Mouse (Mus musculus) thymus, adult 2 months (tissue): Measurements from ENCODE around the gene Pnmal1. TPM values are rescaled to one million over a fixed set of nuclear protein-coding genes. Genes with fewer than 3 reads are reported as not detected.

Source experiments
- DNase-seq: peaks from one replicate; pipeline ENCODE4 v3.0.0; 2021
- H3K27ac ChIP-seq: fragments of 200-500 bp; 2 replicates; pipeline ENCODE4 v1.5.1; 2012; ENCODE audit warnings: low read length, control low read depth; ENCODE audit not compliant: control insufficient read depth, insufficient read depth
- H3K27me3 ChIP-seq: fragments of 200-500 bp; 2 replicates; pipeline ENCODE4 v1.6.1; 2012; ENCODE audit warnings: mild to moderate bottlenecking, low read length, moderate library complexity, mixed read lengths; ENCODE audit not compliant: control insufficient read depth, insufficient read depth
- H3K36me3 ChIP-seq: fragments of 200-500 bp; 2 replicates; pipeline ENCODE4 v1.6.1; 2012; ENCODE audit warnings: mild to moderate bottlenecking, low read length, moderate library complexity; ENCODE audit not compliant: control insufficient read depth, insufficient read depth
- H3K4me1 ChIP-seq: fragments of 200-500 bp; replicated peaks from 2 replicates; pipeline ENCODE4 v1.6.1; 2012; ENCODE audit warnings: low read length; ENCODE audit not compliant: control insufficient read depth, insufficient read depth
- H3K4me3 ChIP-seq: fragments of 200-500 bp; 2 replicates; pipeline ENCODE4 v1.5.1; 2012; ENCODE audit warnings: mild to moderate bottlenecking, low read length, control low read depth, moderate library complexity; ENCODE audit not compliant: control insufficient read depth, insufficient read depth
- CTCF ChIP-seq: fragments of 200-500 bp; IDR thresholded peaks from 2 replicates; pipeline ENCODE4 v1.5.1; 2012; ENCODE audit warnings: mild to moderate bottlenecking, control low read depth, low read length, moderate library complexity, borderline replicate concordance; ENCODE audit not compliant: control insufficient read depth, poor library complexity, insufficient read depth; ENCODE audit errors: extremely low read depth
- POLR2A ChIP-seq: fragments of 200-500 bp; IDR thresholded peaks from 2 replicates; pipeline ENCODE4 v1.6.1; 2012; ENCODE audit warnings: mild to moderate bottlenecking, low read length, control low read depth, moderate library complexity; ENCODE audit not compliant: control insufficient read depth, poor library complexity, insufficient read depth; ENCODE audit errors: extremely low read depth
- WGBS: fragments of 180-500 bp; shearing (Covaris S2); methylation state at CpG from one replicate; pipeline ENCODE4 v1.1.7; 2018; 5-methylcytosine and 5-hydroxymethylcytosine counted together
- polyA plus RNA-seq: library from polyadenylated mRNA; depleted of rRNA; stranded (reverse); fragments of >200 nt; gene quantifications from 2 replicates; pipeline ENCODE4 v1.2.3, GENCODE M21; 2012

The Pnmal1 gene
- polyA plus RNA-seq, 1 experiment = not detected

- WGBS = 97% methylated on average over 32 of the region's 32 CpGs
- DNase-seq = no peak
- Histone ChIP-seq H3K4me1 (no peaks in the 10 kb centered on the region; the same call in 1 of the 2 replicates), H3K27me3 (no peaks in the 10 kb centered on the region), H3K27ac (no peak overlapping the region), H3K4me3 (no peak overlapping the region), H3K36me3 (peaks cover 31% of the 10 kb centered on the region)
- no peak for TF ChIP-seq CTCF
- TF ChIP-seq POLR2A = no peak
Observed at GRCm38 (mm10) chr7:16915461-16916340, 43.8 kb upstream of the Pnmal1 start.

- Histone ChIP-seq H3K27ac (no peak overlapping the region), H3K36me3 (peaks cover 31% of the 10 kb centered on the region), H3K4me1 (peaks cover under 1% of the 10 kb centered on the region), H3K27me3 (no peaks in the 10 kb centered on the region), H3K4me3 (no peak overlapping the region)
- 94% methylated on average over 30 of the region's 30 CpGs for WGBS
- TF ChIP-seq CTCF = no peak
- no peak for TF ChIP-seq POLR2A
- no peak for DNase-seq
Observed at GRCm38 (mm10) chr7:16916342-16917265, 42.9 kb upstream of the Pnmal1 start.

GRCm38 (mm10) chr7:16917447-16917846 lies 42.0 kb upstream of the Pnmal1 start:
- H3K36me3 ChIP-seq = peaks cover 31% of the 10 kb centered on the region

GRCm38 (mm10) chr7:16918014-16918413 lies 41.5 kb upstream of the Pnmal1 start:
- no peak overlapping the region for H3K4me3 ChIP-seq
- peaks cover 15% of the 10 kb centered on the region for H3K4me1 ChIP-seq
- TF ChIP-seq POLR2A (no peak), CTCF (no peak)
- DNase-seq = no peak
- 94% methylated on average over 9 of the region's 9 CpGs for WGBS
- H3K27me3 ChIP-seq = no peaks in the 10 kb centered on the region
- H3K36me3 ChIP-seq = peaks cover 31% of the 10 kb centered on the region
- no peak overlapping the region for H3K27ac ChIP-seq

More at GRCm38 (mm10) chr7:16917447-16917846, 42.0 kb upstream of the Pnmal1 start:
- no peak overlapping the region for H3K27ac ChIP-seq
- H3K27me3 ChIP-seq = no peaks in the 10 kb centered on the region
- DNase-seq = no peak
- TF ChIP-seq CTCF (no peak), POLR2A (no peak)
- 94% methylated on average over 11 of the region's 11 CpGs for WGBS
- H3K4me1 ChIP-seq = peaks cover 9% of the 10 kb centered on the region
- no peak overlapping the region for H3K4me3 ChIP-seq

- 93% methylated on average over 3 of the region's 3 CpGs for WGBS
- Histone ChIP-seq H3K27ac (no peak overlapping the region), H3K36me3 (peaks cover 31% of the 10 kb centered on the region), H3K27me3 (no peaks in the 10 kb centered on the region), H3K4me1 (peaks cover 16% of the 10 kb centered on the region), H3K4me3 (no peak overlapping the region)
- DNase-seq = no peak
- TF ChIP-seq CTCF (no peak), POLR2A (no peak)
Observed at GRCm38 (mm10) chr7:16918670-16919069, 40.8 kb upstream of the Pnmal1 start.

GRCm38 (mm10) chr7:16919395-16920149 lies 39.9 kb upstream of the Pnmal1 start:
- WGBS = 75% methylated on average over 13 of the region's 13 CpGs
- no peak for DNase-seq
- Histone ChIP-seq H3K36me3 (peaks cover 31% of the 10 kb centered on the region), H3K27me3 (no peaks in the 10 kb centered on the region), H3K4me3 (no peak overlapping the region), H3K27ac (no peak overlapping the region), H3K4me1 (peaks cover 18% of the 10 kb centered on the region)
- no peak for TF ChIP-seq POLR2A
- TF ChIP-seq CTCF = no peak
